Comparison of ENCODE assay signal across 26 mouse cellular contexts in the genomic region with DNA sequence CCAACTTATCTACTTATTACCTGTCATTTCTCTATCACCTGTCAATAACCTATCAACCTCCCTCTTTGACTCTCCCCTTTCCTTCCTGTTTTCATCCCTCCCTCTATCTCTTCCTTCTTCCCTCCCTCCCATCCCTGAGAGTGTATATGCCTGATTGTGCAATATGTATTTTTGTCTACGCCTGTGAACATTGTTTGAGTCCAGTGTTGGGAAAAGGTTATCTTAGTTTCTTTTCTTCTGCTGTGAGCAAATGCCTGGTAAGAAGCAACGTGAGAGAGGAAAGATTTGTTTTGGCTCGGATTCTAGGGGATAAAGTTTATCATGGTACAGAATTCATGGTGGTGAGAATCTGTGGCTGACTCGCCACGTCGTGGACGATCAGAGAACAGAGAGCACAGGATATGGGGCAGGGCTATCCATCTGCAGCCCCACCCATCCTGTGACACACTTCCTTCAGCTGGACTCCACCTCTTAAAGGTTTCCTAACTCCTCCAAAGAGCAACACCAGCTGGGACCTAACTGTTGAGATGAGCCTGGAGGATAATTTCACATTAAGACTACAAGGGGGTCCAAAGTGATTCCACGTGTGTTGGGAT. TPM values are rescaled to one million over a fixed set of nuclear protein-coding genes. Genes with fewer than 3 reads are reported as not detected.
DNase-seq lines count a peak whose midpoint lies in the region; ATAC-seq and TF ChIP-seq lines count a peak whose summit lies in the region.
"Had no signal": no experiment of that assay in that cellular context is flagged by ENCODE, and none has a peak within 500 bp of the region (broad histone marks: within the 10 kb centered on the region; RNA-seq: fewer than 3 reads in every experiment).

No protein-coding gene starts in this region.

- no peaks in the 10 kb centered on the region for H3K79me2 ChIP-seq in heart, adult 2 months (replicated peaks; ENCODE audit: control insufficient read depth, insufficient read depth, low read length)

- H3K27me3 ChIP-seq in heart, adult 2 months (ENCODE audit: control insufficient read depth, insufficient read depth, low read length) = no peaks in the 10 kb centered on the region; the same call in 1 of the 2 replicates
- H3K27me3 ChIP-seq in kidney, embryonic 15.5 days = no peaks in the 10 kb centered on the region
- no peaks in the 10 kb centered on the region for H3K27me3 ChIP-seq in lung, postnatal 0 days (replicated peaks; ENCODE audit: insufficient read depth, low read length)
- H3K27me3 ChIP-seq: embryonic facial prominence, embryonic 15.5 days; hindbrain, embryonic 12.5 days; megakaryocyte, embryonic 14.5 days; neural tube, embryonic 15.5 days had no signal

- 44% methylated on average over 8 of the region's 8 CpGs for WGBS in heart, adult 2 months
- 85% methylated on average over 8 of the region's 8 CpGs for WGBS in kidney, embryonic 15.5 days
- WGBS in lung, postnatal 0 days = 74% methylated on average over 8 of the region's 8 CpGs

- peaks cover 10% of the 10 kb centered on the region for H3K36me3 ChIP-seq in heart, adult 2 months (ENCODE audit: control insufficient read depth, insufficient read depth, low read length)
- H3K36me3 ChIP-seq in kidney, embryonic 15.5 days = peaks cover 28% of the 10 kb centered on the region
- no peaks in the 10 kb centered on the region for H3K36me3 ChIP-seq in lung, postnatal 0 days (ENCODE audit: insufficient read depth, low read length)
- H3K36me3 ChIP-seq: embryonic facial prominence, embryonic 15.5 days; G1E; hindbrain, embryonic 12.5 days; midbrain, embryonic 15.5 days; neural tube, embryonic 15.5 days had no signal

- TF ChIP-seq EP300 in heart, adult 2 months (IDR thresholded peaks at IDR 0.05; ENCODE audit: insufficient read depth, low read depth, low read length) = no peak
- TF ChIP-seq EP300 in lung, postnatal 0 days (IDR thresholded peaks at IDR 0.05) = peak; percentile 29; the same call in 1 of the 2 replicates

- no peak overlapping the region for H3K4me3 ChIP-seq in heart, adult 2 months
- no peak overlapping the region for H3K4me3 ChIP-seq in kidney, embryonic 15.5 days (replicated peaks)
- no peak overlapping the region for H3K4me3 ChIP-seq in lung, postnatal 0 days (ENCODE audit: low read depth, low read length)
- H3K4me3 ChIP-seq: embryonic facial prominence, embryonic 15.5 days; hindbrain, embryonic 12.5 days; left cerebral cortex, adult 2 months; megakaryocyte, embryonic 14.5 days; midbrain, embryonic 15.5 days; myocyte; neural tube, embryonic 15.5 days had no signal

- H3K9ac ChIP-seq in heart, adult 2 months (ENCODE audit: low read depth, low read length) = no peak overlapping the region
- no peak overlapping the region for H3K9ac ChIP-seq in kidney, embryonic 15.5 days
- no peak overlapping the region for H3K9ac ChIP-seq in lung, postnatal 0 days (replicated peaks; ENCODE audit: low read depth)
- H3K9ac ChIP-seq: embryonic facial prominence, embryonic 15.5 days; hindbrain, embryonic 12.5 days; midbrain, embryonic 15.5 days; neural tube, embryonic 15.5 days had no signal

- no peaks in the 10 kb centered on the region for H3K9me3 ChIP-seq in kidney, embryonic 15.5 days (replicated peaks)
- H3K9me3 ChIP-seq in lung, postnatal 0 days (ENCODE audit: low read length) = no peaks in the 10 kb centered on the region
- H3K9me3 ChIP-seq: embryonic facial prominence, embryonic 15.5 days; midbrain, embryonic 15.5 days; neural tube, embryonic 15.5 days had no signal

- no peak for TF ChIP-seq CTCF in heart, adult 2 months (IDR thresholded peaks at IDR 0.05)
- TF ChIP-seq CTCF in lung, postnatal 0 days (IDR thresholded peaks at IDR 0.05) = no peak

- peak; percentile 45; the same call in 1 of the 2 replicates for TF ChIP-seq POLR2A in heart, adult 2 months (IDR thresholded peaks at IDR 0.05; ENCODE audit: insufficient read depth, low read depth, low read length)

- no peak for DNase-seq in heart, adult 2 months
- DNase-seq in heart, postnatal 25 days (ENCODE audit: low spot score) = no peak
- no peak for DNase-seq in kidney, adult 18-20 months
- peak; percentile 41 for DNase-seq in lung, postnatal 0 days (ENCODE audit: low spot score)
- no peak for DNase-seq in lung, postnatal 14 days
- no peak for DNase-seq in frontal cortex, postnatal 14 days (ENCODE audit: low spot score in 2 of 2)
- DNase-seq in adrenal gland, postnatal 36 days = no peak
- DNase-seq: adrenal gland, postnatal 25 days; cerebellum, adult 2 months; cerebellum, postnatal 36 days; kidney, adult 2 months; kidney, postnatal 36 days; layer of hippocampus, adult 9-11 months; left cerebral cortex, postnatal 4 days; right cerebral cortex, postnatal 25 days; thymus, adult 2 months had no signal

- no peak overlapping the region for H3K4me2 ChIP-seq in kidney, embryonic 15.5 days
- no peak overlapping the region for H3K4me2 ChIP-seq in lung, postnatal 0 days (replicated peaks; ENCODE audit: low read depth, low read length)
- H3K4me2 ChIP-seq: embryonic facial prominence, embryonic 15.5 days; hindbrain, embryonic 12.5 days; midbrain, embryonic 15.5 days; neural tube, embryonic 15.5 days had no signal

- no peak for ATAC-seq in kidney, embryonic 15.5 days (replicated peaks; ENCODE audit: low FRiP score)
- ATAC-seq in lung, postnatal 0 days = peak; percentile 49
- ATAC-seq: forebrain, embryonic 16.5 days; midbrain, embryonic 15.5 days had no signal

- intact Hi-C loops in heart, adult 2 months (cut with DNase I) = loop anchor here (2.0 kb wide), 1 partner anchor 45 kb away; a partner anchor contains a TSS
- intact Hi-C loops in heart, postnatal 25 days (cut with DNase I) = no loop called here

- peaks cover 10% of the 10 kb centered on the region for H3K4me1 ChIP-seq in heart, adult 2 months (ENCODE audit: control insufficient read depth, insufficient read depth, low read length)
- peaks cover 20% of the 10 kb centered on the region for H3K4me1 ChIP-seq in kidney, embryonic 15.5 days
- H3K4me1 ChIP-seq in lung, postnatal 0 days (ENCODE audit: insufficient read depth, low read depth, low read length) = no peaks in the 10 kb centered on the region
- H3K4me1 ChIP-seq: embryonic facial prominence, embryonic 15.5 days; hindbrain, embryonic 12.5 days; midbrain, embryonic 15.5 days; neural tube, embryonic 15.5 days had no signal

- H3K27ac ChIP-seq in heart, adult 2 months = peak overlapping the region; percentile 76
- 0 out of 2 replicates have a peak overlapping the region, but pooled peaks have one; percentile 80 for H3K27ac ChIP-seq in kidney, embryonic 15.5 days
- H3K27ac ChIP-seq in lung, postnatal 0 days (ENCODE audit: low read length) = peak overlapping the region; percentile 43
- H3K27ac ChIP-seq: embryonic facial prominence, embryonic 15.5 days; hindbrain, embryonic 12.5 days; left cerebral cortex, adult 2 months; midbrain, embryonic 15.5 days; neural tube, embryonic 15.5 days had no signal

RNA-seq across cellular contexts. Expression of a gene that starts 44.6 kb away (rescaled TPM):
- 1 to 10 TPM; 1.8 to 2.4 TPM for total RNA-seq in heart, adult 2 months (2021)
- polyA plus RNA-seq in heart, adult 2 months (2012; rRNA removed) = 2.0 and 2.5 TPM in 2 replicates
- 1 to 10 TPM; 1.9 to 2.9 TPM for total RNA-seq in heart, postnatal 25 days (2021)
- polyA plus RNA-seq in kidney, embryonic 15.5 days (2015; fragmentation: Nextera tagmentation; extraction: Ambion mirVana) = 42.5 and 42.8 TPM in 2 replicates
- polyA plus RNA-seq in lung, postnatal 0 days (2015; fragmentation: Nextera tagmentation; extraction: Ambion mirVana) = 29.5 and 32.0 TPM in 2 replicates
- total RNA-seq in adrenal gland, postnatal 36 days (2021) = 1 to 10 TPM; 1.3 to 1.6 TPM
- polyA plus RNA-seq: G1E had no signal
